Mouse (Mus musculus): ENCODE results near the gene Gm42688.

GRCm38 (mm10) chr6:83119734-83120051 is 18.3 kb downstream of the Gm42688 start:
- TF ChIP-seq CTCF (IDR thresholded peaks at IDR 0.05; ENCODE audit: borderline replicate concordance, insufficient read depth, low read length) (no peak), POLR2A (IDR thresholded peaks at IDR 0.05; ENCODE audit: low read depth, low read length) (no peak)
